Mouse (Mus musculus) forebrain, embryonic 16.5 days (tissue): ENCODE data around the gene Krt24. TPM values are rescaled to one million over a fixed set of nuclear protein-coding genes. Genes with fewer than 3 reads are reported as not detected.
"Not testable (repeated sequence)": the region's sequence is repeated elsewhere in the genome, so short reads cannot be mapped to it uniquely, and the experiment has no call there.

Source experiments
- ATAC-seq: fragments of 200-750 bp; cut with Nextera tagmentation; 2 replicates; pipeline ENCODE4 v1.8.0; 2017; ENCODE audit warnings: mild to moderate bottlenecking, moderate library complexity
- H3K27ac ChIP-seq: fragments of 300-500 bp; sonication (generic); 2 replicates; pipeline ENCODE4 v1.5.1; 2014; ENCODE audit warnings: low read length, control low read depth
- H3K27me3 ChIP-seq: fragments of 300-500 bp; sonication (generic); replicated peaks from 2 replicates; pipeline ENCODE4 v1.6.1; 2014; ENCODE audit warnings: low read length; ENCODE audit not compliant: control insufficient read depth, insufficient read depth
- H3K36me3 ChIP-seq: fragments of 300-500 bp; sonication (generic); 2 replicates; pipeline ENCODE4 v1.6.1; 2014; ENCODE audit not compliant: control insufficient read depth, insufficient read depth
- H3K4me1 ChIP-seq: fragments of 300-500 bp; sonication (generic); replicated peaks from 2 replicates; pipeline ENCODE4 v1.6.1; 2014; ENCODE audit warnings: low read length; ENCODE audit not compliant: control insufficient read depth, insufficient read depth
- H3K4me2 ChIP-seq: fragments of 300-500 bp; sonication (generic); 2 replicates; pipeline ENCODE4 v1.6.1; 2014; ENCODE audit warnings: mild to moderate bottlenecking, low read length, control low read depth
- H3K4me3 ChIP-seq: fragments of 300-500 bp; sonication (generic); replicated peaks from 2 replicates; pipeline ENCODE4 v1.5.1; 2014; ENCODE audit warnings: mild to moderate bottlenecking, low read length, control low read depth
- H3K9ac ChIP-seq: fragments of 300-500 bp; sonication (generic); replicated peaks from 2 replicates; pipeline ENCODE4 v1.6.1; 2014; ENCODE audit warnings: low read depth, low read length, control low read depth
- H3K9me3 ChIP-seq: fragments of 300-500 bp; sonication (generic); 2 replicates; pipeline ENCODE4 v1.6.1; 2016; ENCODE audit warnings: low read length; ENCODE audit not compliant: control insufficient read depth
- WGBS: fragments of 180-500 bp; shearing (Covaris S2); extraction: QIAGEN DNeasy Blood & Tissue Kit; methylation state at CpG from one replicate; pipeline ENCODE4 v1.1.7; 2014; 5-methylcytosine and 5-hydroxymethylcytosine counted together
- polyA plus RNA-seq: library from polyadenylated mRNA; unstranded; fragments of >200 nt; fragmentation: Nextera tagmentation; extraction: Ambion mirVana; gene quantifications from 2 replicates; pipeline ENCODE4 v1.2.1, GENCODE M21; 2015

Gene Krt24
- polyA plus RNA-seq, 1 experiment from 2014 or later, result 0.18 TPM

DNA sequence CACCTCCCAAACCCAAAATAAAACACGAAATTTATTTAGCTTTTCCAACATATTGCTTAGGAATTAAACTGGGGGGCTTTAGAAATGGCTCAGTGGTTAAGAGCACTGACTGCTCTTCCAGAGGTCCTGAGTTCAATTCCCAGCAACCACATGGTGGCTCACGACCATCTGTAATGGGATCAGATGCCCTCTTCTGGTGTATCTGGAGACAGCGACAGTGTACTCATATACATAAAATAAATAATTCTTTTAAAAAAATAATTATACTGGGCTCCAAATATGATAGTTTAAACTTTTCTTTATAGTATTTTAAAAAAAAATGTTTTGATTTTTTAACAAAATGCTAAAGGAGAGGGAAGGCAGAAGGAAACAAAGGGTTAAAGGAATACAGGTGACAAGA is 40.5 kb downstream of the Krt24 start:
- H3K4me2 ChIP-seq, H3K4me1 ChIP-seq, H3K9me3 ChIP-seq, H3K27ac ChIP-seq, H3K36me3 ChIP-seq, H3K4me3 ChIP-seq, H3K27me3 ChIP-seq, H3K9ac ChIP-seq, ATAC-seq: not testable (repeated sequence)
- WGBS, result 49% methylated on average over 3 of the region's 3 CpGs

DNA sequence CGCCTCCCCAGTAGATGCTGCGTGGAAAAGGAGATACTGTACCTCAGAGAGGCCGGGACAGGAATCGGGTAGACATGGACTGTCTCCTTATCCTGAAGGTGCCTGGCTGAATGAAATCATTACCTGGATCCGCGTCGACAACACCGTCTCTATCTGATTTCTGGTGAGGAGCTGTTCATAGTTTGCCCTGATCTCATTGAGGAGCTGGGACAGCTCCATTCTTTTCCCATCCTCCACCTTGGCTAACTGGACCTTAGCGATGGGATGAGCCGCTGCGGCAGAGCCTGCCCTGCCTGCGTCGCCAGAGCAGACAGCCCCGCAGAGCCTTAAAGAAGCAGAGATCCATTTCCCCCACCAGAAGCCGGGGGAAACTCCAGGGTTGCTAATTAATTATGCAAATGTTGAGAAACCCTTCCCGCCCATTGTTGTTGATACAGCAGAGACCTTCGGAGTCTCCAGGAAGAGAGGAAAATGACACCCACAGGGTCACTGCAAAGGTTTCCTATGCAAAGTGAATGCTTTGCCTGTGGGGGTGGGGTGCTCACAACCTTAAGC is 41.2 kb downstream of the Krt24 start, which contains the start of gene Krt222:
Gene Krt222, minus strand, starts transcription at position 266 of the 555 bp plus-strand sequence.
- Histone ChIP-seq H3K27me3 (no peaks in the 10 kb centered on the region), H3K27ac (no peak within 1 kb of the TSS), H3K4me2 (peak within 1 kb of the TSS; percentile 51), H3K9me3 (no peaks in the 10 kb centered on the region), H3K9ac (peak within 1 kb of the TSS; percentile 48), H3K4me3 (peak within 1 kb of the TSS; percentile 38), H3K36me3 (no peaks in the 10 kb centered on the region), H3K4me1 (peaks cover 7% of the 10 kb centered on the region)
- 6% methylated on average over 17 of the region's 17 CpGs for WGBS
- ATAC-seq, result no peak

DNA sequence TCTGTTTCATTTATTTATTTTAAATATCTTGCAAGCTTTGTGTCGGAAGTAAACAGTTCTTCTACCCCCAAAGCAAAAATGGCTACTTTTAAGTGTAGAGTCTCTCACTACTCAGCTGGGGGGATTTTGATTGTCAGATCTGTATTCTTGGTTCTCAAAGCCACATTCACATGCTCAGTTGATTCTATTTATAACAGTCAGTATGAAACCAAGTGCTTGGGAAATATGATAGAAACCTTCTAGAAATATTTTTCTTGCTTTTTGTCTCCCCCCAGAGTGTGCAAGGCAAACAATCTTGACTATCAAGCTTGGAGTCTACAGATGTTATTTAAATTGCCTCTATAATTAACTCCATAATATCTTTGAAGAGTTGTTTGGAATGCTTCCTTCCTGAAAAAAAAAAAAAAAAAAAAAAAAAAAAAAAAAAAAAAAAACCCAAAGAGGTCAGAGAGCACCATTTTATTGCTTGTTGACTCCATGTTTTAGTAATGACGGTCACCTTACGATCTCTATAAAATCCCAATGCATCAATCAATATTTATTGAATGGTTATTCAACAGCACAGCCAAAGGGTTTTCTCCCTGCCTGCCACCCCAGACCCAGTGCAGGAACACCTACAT is 41.8 kb downstream of the Krt24 start:
- Histone ChIP-seq H3K9me3 (no peaks in the 10 kb centered on the region), H3K4me1 (peaks cover 7% of the 10 kb centered on the region), H3K4me2 (peak overlapping the region; percentile 51), H3K36me3 (no peaks in the 10 kb centered on the region), H3K4me3 (peak overlapping the region; percentile 38), H3K27me3 (no peaks in the 10 kb centered on the region), H3K9ac (peak overlapping the region; percentile 48), H3K27ac (no peak overlapping the region)
- no peak; the same call in 1 of the 2 replicates for ATAC-seq
- 67% methylated on average over 3 of the region's 3 CpGs for WGBS

DNA sequence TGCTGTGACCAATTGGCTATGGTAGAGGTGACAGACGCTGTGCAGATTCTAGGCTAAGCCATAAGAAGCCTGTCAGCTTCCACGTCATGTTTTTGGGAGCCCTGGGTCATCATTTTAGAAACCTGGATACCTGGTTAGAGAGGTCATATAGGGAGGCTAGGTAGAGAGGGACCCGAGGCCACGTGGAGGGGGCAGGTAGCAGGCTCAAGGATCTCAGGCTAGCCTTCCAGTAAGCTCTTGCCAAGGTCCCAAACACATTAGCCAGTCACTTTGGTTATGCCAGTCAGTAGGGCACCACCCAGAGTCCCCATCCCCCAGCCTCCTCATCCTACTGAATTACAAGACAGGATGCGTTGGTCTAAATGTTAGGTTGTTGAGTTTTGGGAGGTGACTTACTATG is 43.0 kb downstream of the Krt24 start:
- H3K4me1 ChIP-seq, result peaks cover 7% of the 10 kb centered on the region
- no peak overlapping the region for H3K9ac ChIP-seq
- no peak overlapping the region for H3K27ac ChIP-seq
- 84% methylated on average over 5 of the region's 5 CpGs for WGBS
- no peaks in the 10 kb centered on the region for H3K27me3 ChIP-seq
- ATAC-seq, result no peak
- no peak overlapping the region for H3K4me2 ChIP-seq
- no peaks in the 10 kb centered on the region for H3K36me3 ChIP-seq
- no peaks in the 10 kb centered on the region for H3K9me3 ChIP-seq
- no peak overlapping the region for H3K4me3 ChIP-seq

DNA sequence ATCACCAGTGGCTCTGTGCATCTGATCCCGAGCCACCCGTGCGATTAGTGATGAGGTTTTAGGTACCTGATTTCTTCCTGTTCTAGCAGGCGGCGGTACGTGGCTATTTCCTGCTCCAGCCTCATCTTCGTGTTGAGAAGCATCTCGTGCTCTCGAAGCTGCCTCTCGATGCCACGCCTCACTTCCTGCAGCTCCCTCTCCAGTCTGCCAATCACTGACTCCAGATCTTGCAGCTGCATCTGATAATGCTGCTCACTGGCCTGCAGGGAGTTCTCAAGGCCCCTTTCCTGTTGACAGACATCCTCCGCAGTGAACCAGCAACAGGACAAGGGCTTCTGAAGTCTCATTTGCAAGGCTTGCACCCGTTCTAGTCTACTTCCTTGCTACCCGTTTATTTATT is 46.6 kb downstream of the Krt24 start:
- 74% methylated on average over 14 of the region's 14 CpGs for WGBS
- no peaks in the 10 kb centered on the region for H3K36me3 ChIP-seq
- ATAC-seq, result no peak
- H3K27me3 ChIP-seq, result no peaks in the 10 kb centered on the region
- H3K4me3 ChIP-seq, result no peak overlapping the region
- H3K9ac ChIP-seq, result no peak overlapping the region
- H3K4me1 ChIP-seq, result no peaks in the 10 kb centered on the region
- H3K4me2 ChIP-seq, result no peak overlapping the region
- no peaks in the 10 kb centered on the region for H3K9me3 ChIP-seq
- no peak overlapping the region for H3K27ac ChIP-seq

DNA sequence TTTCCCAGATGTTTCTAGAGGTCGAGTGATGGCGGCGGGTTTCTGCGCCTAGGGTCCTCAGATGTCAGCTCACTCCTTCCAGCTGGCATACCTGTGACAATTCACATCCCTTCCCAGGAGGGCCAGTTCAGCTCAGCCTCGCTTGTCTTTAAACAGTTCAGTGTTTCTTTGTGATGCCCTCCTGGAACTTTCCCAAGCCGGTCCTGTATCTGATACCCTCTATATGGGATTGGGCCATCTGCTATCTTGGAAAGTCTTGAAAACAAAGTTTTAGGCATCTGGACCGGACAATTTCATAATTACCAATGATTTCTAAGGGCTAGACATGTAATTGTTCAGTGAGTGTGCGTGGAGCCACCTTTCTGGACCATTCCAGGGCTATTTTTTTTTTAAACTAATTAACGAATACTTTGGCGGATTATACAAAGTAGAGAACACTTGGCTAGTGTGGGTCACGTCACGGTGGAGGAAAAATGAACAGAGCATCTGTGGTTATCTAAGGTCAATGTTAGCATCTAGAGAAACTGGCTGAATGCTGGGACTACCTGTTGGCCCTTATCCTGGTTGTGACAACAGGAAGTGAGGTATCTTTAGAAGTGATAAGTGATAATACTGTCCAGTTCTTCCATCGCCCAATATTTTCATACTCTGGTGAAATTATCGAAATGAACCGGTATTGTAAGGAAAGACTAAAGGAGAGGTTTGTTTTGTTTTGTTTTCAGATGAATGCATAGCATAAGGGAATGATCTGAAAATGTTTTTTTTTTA is 53.8 kb downstream of the Krt24 start:
- ATAC-seq, result peak; percentile 36
- peak overlapping the region; percentile 100 for H3K9ac ChIP-seq
- H3K36me3 ChIP-seq, result peaks cover 5% of the 10 kb centered on the region; the same call in 1 of the 2 replicates
- peaks cover 30% of the 10 kb centered on the region for H3K4me1 ChIP-seq
- 17% methylated on average over 15 of the region's 15 CpGs for WGBS
- H3K27ac ChIP-seq, result peak overlapping the region; percentile 99
- no peaks in the 10 kb centered on the region for H3K9me3 ChIP-seq
- peak overlapping the region; percentile 90 for H3K4me2 ChIP-seq
- H3K4me3 ChIP-seq, result peak overlapping the region; percentile 94
- H3K27me3 ChIP-seq, result no peaks in the 10 kb centered on the region

DNA sequence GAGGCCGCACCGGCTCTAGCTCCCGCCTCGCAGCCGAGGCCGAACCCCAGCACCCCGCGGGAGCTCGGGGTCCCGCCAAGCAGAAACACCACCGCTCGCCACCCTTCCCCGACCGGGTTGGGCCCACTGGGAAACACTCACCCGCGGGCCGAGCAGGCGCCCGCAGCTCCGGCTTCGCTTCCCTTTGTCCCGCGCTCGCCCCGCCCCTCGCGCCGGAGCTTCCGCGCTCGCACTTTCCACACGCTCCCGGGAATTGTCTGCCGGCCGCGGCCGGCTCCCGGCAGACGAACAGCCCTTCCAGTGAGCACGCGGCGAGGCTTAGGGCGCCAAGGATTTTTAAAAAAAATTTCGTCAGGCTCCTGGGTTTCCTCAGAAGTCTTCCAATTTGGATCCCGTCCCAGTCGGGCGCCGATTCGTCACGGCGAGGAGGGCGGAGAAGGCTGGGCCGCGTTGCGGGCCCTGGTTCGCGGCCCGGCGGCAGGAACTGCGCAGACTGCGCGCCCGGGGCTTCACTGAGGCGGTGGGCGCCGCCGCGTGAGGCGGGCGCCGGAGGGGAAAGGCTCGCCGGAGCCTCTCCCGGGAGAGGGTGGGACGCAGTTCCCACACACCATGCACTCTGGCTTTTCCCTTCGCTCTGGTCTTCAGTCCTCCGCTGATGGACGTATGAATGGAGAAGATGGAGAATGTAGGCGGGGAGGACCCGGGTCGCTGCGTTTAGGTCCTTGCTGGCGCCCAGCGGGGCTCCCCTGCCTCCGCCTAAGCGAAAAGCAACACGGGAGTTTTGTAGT is 54.6 kb downstream of the Krt24 start, which contains the start of gene Smarce1:
Gene Smarce1, minus strand, starts transcription at position 757 of the 788 bp plus-strand sequence.
- WGBS, result under 1% methylated on average over 85 of the region's 87 CpGs
- Histone ChIP-seq H3K9me3 (no peaks in the 10 kb centered on the region), H3K4me2 (peak within 1 kb of the TSS; percentile 90), H3K27ac (peak within 1 kb of the TSS; percentile 99), H3K27me3 (no peaks in the 10 kb centered on the region), H3K4me1 (peaks cover 32% of the 10 kb centered on the region), H3K9ac (peak within 1 kb of the TSS; percentile 100), H3K36me3 (peaks cover 8% of the 10 kb centered on the region; the same call in 1 of the 2 replicates), H3K4me3 (peak within 1 kb of the TSS; percentile 94)
- peak; percentile 92 for ATAC-seq
